Mouse (Mus musculus): ENCODE measurements around the gene Dnase1l2.
"Not testable (repeated sequence)": the region's sequence is repeated elsewhere in the genome, so short reads cannot be mapped to it uniquely, and the experiment has no call there.

Dnase1l2 gene

DNA sequence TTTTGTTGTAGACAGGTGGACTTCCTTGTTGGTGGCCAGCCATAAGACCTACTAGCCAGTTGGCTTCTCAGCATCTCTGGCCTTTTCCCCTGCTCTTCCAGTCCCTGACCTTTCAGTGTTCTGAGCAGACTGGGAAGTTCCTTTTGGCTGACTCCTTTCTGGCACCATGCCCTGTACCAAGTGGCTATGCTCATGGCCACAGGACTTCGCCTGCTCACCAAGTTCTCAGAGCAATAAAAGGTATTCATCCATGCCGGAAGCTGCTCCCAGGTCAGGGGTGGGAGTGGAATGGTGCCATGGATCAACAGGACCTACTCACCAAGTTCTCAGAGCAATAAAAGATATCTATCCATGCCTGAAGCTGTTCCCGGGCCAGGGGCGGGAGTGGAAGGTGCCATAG lies 29.6 kb upstream of the Dnase1l2 start:
- DNase-seq (ENCODE audit: low read depth, low spot score) = peak; percentile 92

- DNase-seq (ENCODE audit: low read depth, low spot score) = peak; percentile 66
Observed at GRCm38 (mm10) chr17:24470701-24471527, 28.0 kb upstream of the Dnase1l2 start.

DNA sequence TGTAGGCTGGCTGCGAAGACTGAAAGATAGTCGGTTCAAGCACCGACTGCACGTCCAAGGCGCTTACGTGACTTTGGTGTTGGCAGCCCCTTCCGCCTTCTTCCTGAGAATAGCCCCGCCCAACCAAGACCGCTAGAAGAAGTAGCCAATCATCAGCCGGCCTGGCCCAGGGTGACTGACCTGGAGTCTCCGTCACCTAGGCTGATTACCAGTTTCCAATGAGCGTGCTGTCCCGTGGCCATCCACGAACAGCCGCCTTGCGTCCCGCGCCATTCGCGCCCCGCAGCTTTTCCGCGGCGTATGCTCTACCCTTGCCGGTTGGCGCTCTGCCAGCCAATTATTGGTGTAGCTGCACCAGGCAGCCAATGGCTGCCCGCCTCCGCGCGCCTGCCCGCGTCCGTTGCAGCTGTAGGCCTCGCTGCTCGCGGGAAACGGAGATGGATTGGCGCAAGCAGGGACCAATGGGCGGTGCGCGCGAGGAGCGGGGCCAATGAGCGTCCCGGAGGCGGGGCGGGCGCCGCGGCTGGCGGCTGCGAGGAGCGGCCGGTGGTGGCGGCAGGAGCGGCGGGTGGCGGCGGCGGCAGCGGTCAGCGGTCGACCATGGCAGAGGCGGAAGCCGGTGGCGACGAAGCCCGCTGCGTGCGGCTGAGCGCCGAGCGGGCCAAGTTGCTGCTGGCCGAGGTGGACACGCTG lies 27.2 kb upstream of the Dnase1l2 start, which contains the start of the genes E4f1 and Pgp:
TSS of gene E4f1 (minus strand) at position 404 of the 693 bp plus-strand sequence.
TSS of gene Pgp (plus strand) at position 483 of the 693 bp plus-strand sequence.
- peak; percentile 100 for DNase-seq (ENCODE audit: low read depth, low spot score)

DNA sequence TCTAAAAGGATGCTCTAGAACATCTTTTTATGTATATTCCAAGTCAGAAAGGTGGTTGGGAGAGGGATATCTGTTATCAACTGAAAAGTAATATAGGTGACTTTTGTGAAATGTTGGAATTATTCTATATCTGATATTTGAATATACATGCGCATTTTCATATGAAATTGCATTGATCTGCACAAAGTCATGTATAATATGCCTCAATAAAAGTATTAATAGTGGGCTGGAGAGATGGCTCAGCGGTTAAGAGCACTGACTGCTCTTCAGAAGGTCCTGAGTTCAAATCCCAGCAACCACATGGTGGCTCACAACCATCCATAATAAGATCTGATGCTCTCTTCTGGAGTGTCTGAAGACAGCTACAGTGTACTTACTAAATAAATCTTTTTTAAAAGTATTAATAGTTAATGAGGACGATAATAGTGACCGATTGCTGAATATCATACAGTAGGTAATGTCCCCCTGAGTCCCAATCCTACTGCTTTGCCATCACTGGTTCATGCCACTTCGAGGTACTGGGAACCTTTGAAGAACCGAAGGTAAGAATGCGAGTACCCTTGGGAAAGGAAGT lies 26.5 kb upstream of the Dnase1l2 start:
- no peak for DNase-seq (ENCODE audit: low read depth, low spot score)

- no peak for DNase-seq (ENCODE audit: low read depth, low spot score)
Observed at GRCm38 (mm10) chr17:24468636-24469246, 25.8 kb upstream of the Dnase1l2 start.

- DNase-seq (ENCODE audit: low read depth, low spot score) = peak; percentile 37
Observed at GRCm38 (mm10) chr17:24463374-24464133, 20.6 kb upstream of the Dnase1l2 start.

DNA sequence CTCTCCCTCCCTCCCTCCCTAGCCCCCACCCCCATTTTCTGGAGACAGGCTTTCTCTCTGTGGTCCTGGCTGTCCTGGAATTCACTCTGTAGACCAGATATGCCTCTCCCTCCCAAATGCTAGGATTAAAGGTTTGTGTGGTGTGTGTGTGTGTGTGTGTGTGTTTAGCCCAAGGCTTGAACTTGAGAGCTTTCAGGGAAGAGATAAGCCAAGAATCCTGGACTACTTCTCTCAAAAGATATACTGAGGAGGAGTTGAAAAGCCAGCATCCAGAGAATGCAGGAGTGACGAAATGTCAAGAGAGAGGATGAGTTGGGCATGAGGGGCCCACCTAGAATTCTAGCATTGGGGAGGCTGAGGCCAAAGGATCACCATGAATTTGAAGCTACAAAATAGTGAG lies 20.0 kb upstream of the Dnase1l2 start:
- DNase-seq (ENCODE audit: low read depth, low spot score) = no peak

DNA sequence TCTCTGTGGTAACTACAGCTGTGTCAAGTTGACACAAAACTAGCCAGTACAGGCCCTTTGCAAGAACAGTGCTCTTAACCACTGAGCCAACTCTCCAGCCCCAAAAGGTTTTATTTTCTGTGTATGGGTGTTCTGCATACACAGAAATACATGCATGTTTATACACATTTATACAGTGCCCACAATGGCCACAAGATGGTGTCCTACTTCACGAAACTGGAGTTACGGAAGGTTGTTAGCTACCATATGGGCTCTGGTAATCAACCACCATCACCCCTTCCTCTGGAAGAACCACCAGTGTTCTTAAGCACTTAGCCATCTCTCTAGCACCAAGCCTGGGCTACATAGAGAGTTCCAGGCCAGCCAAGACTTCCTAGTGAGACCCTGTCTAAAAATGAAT lies 18.7 kb upstream of the Dnase1l2 start:
- DNase-seq (ENCODE audit: low read depth, low spot score) = peak; percentile 59

- DNase-seq (ENCODE audit: low read depth, low spot score) = not testable (repeated sequence)
Observed at GRCm38 (mm10) chr17:24455523-24456206, 12.8 kb upstream of the Dnase1l2 start.

DNA sequence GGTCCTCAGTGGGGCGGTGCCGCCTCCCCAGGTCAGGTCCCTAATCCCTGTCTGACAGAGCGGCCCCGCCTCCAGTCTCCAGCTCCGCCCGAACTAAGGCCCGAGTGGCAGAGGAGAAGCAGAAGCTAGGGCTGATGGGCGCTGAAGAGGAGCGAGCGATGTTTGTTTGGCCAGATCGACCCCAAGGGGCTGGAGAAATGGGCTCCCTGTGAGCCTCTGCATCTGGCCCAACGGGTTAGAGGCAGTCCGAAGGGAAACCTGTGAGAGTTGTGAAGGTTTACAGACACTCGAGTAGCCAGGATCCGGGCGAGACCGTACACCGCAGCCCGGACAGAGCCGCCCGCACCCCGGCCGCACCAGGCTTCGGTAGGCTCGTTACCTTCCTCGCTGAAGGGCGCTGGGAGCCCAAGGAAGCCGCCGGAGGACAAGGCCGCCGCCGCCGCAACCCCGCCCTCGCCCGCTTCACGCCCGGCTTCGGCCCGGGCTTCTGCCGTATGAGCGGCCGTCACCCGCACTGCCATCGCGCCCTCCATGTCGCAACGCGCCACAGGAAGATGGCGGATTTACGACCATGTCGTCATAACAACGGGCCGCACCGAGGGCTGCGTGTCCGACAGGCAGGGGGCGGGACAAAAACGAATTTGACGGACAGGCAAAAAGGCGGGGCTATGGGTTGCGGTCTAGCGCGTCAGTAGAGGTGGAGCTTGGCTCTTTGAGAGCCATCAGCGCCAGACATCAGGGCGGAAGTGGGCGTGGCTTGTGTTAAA lies 12.0 kb upstream of the Dnase1l2 start:
- peak; percentile 100 for DNase-seq (ENCODE audit: low read depth, low spot score)

- DNase-seq (ENCODE audit: low read depth, low spot score) = no peak
Observed at GRCm38 (mm10) chr17:24454218-24454755, 11.4 kb upstream of the Dnase1l2 start.

DNA sequence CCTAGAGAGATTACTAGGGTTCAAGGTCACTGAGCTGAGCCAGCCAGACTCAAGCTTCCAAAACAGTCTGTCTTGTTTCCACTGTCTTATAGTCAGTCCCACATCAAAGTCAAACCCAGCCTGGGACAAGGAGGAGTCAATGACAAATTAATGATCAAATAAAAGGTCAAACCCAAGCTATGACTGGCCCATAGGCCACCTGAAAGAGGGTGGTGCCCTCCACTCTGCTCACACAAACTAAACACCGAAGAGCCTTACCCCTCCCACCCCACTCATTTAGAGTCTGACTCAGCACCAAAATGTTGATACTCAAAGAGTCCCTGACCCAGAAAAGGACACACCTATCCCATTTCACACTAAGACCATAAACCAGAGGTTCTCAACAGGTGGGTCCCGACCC lies 10.5 kb upstream of the Dnase1l2 start:
- no peak for DNase-seq (ENCODE audit: low read depth, low spot score)

DNA sequence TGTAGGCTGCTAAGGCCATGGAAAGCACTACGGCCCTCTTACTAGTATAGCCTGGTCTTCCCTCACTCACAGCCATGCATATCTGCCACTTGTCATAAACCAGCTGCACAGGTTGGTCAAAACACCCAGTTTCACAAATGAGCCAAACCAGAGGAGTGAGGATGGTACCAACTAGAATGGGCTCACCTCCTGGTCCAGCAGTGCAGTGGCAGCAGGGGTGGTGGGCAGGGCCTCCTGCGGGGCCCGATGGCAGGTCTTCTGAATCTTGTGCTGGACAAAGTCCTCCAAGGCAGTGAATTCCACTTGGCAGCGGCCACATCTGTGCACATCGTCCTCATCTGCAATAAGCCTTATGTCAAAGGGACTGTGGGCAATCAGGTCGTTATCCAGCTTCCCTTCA lies 8.3 kb upstream of the Dnase1l2 start:
- DNase-seq (ENCODE audit: low read depth, low spot score) = no peak

GRCm38 (mm10) chr17:24449507-24449906 lies 6.6 kb upstream of the Dnase1l2 start:
- no peak for DNase-seq (ENCODE audit: low read depth, low spot score)

- DNase-seq (ENCODE audit: low read depth, low spot score) = no peak
Observed at GRCm38 (mm10) chr17:24446590-24446989, 3.7 kb upstream of the Dnase1l2 start.

DNA sequence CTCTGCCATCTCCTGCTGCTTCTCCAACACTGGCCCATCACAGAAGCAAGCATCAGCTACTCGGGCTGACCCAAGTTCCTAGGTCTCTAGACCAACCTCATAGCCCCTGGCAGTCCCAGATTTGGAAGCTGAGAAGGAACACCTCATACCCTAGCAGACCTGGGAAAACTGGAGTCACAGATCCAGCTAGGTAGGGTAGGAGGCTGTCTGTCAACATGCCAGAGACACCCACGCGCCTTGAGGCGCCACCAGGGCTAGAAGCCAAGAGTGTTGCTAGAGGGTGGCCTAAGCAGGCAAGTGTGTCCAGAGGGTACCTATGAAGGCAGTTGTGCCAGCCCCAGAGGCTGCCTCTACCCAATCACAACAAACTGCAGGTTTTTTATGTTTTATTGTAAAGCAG lies 504 bp upstream of the Dnase1l2 start:
- DNase-seq (ENCODE audit: low read depth, low spot score) = peak; percentile 79

DNA sequence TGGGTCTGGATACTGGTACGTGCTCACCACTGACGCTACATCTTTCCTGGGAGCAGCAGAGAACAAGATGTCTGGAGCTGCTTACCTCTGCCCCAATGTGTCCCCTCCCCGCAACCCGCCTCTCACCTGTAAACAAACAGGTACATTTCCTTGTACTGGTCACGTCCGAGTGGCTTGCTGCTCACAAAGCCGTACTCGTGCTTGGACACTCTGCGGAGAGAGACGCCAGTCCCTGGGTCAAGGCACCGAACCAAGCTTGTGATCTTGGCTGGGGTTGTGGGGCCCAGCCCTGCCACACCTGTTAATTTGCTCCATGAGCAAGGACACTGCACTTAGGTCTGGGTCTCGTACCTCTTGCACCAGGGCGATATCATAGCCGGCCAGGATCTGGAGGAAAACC lies 798 bp downstream of the Dnase1l2 start:
- no peak for DNase-seq (ENCODE audit: low read depth, low spot score)

DNA sequence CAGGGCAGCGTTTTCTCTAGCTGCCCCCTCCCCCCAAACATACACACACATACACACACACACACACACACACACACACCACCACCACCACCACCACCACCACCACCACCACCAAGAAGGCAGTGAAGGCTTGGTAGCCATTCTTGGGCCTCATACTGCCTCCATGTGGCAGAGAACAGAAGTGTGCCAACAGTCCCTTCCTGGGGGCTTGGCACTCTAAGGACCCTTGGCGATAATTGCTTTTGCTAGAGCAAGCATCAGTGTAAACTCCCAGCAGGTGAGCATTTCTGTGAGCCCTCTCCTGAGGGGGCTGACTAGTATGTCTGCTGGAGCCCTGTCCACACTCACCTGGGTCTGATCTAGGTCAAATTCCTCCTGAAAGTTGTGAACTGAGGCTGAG lies 1.8 kb downstream of the Dnase1l2 start:
- no peak for DNase-seq (ENCODE audit: low read depth, low spot score)

DNA sequence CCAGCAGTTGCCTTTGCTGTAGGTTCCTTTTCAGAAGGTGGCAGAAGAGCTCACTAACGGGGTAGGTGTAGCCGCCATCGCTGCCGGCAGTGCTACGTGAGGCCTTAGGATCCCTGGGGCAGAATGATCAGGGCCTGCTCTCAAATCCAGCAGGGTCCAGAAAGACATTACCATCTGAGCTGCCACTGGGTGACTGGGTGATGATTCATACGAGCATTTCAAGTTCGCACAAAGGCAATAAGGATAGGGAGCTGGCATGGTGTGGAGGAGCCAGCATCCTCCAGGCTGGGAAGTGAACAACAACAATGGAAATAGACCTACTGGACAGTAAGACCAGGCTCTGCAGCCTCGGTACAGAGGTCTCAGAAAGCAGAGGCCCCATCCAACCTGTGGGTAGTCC lies 2.5 kb downstream of the Dnase1l2 start:
- no peak for DNase-seq (ENCODE audit: low read depth, low spot score)

DNA sequence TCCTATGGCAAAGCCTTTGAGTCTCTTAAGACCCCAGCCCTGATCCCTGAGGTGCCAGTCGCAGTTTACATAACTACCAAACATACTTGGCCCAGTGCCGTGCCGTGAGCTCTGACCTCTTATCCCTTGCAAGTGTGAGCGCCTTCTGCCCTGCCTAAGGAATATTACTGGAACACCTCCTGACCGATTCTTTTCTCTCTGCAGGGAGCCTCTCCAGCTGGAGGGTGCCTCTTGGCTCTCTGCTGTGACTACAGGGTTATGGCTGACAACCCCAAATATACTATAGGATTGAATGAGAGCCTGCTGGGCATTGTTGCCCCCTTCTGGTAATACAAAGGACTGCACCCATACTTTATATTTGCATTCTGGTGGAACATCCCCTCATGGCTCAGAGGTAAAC lies 5.9 kb downstream of the Dnase1l2 start:
- DNase-seq (ENCODE audit: low read depth, low spot score) = peak; percentile 55
